Mouse (Mus musculus): ENCODE data around the gene Timm8b. TPM values are rescaled to one million over a fixed set of nuclear protein-coding genes. Genes with fewer than 3 reads are reported as not detected.
"Not testable (repeated sequence)": the region's sequence is repeated elsewhere in the genome, so short reads cannot be mapped to it uniquely, and the experiment has no call there.

Timm8b gene
- polyA plus RNA-seq, 1 experiment = 302 TPM

GRCm38 (mm10) chr9:50602055-50602845, 1.5 kb upstream of the Timm8b start:
- DNase-seq (ENCODE audit: low read depth) = no peak
- TF ChIP-seq POLR2A (IDR thresholded peaks at IDR 0.05; ENCODE audit: borderline replicate concordance, extremely low read depth, insufficient read depth, insufficient read length, poor library complexity, severe bottlenecking) (no peak), CTCF (IDR thresholded peaks at IDR 0.05; ENCODE audit: borderline replicate concordance, extremely low read depth, insufficient read depth, insufficient read length) (no peak)

GRCm38 (mm10) chr9:50603998-50604324, 251 bp downstream of the Timm8b start:
- DNase-seq (ENCODE audit: low read depth) = no peak
- TF ChIP-seq CTCF (IDR thresholded peaks at IDR 0.05; ENCODE audit: borderline replicate concordance, extremely low read depth, insufficient read depth, insufficient read length) (no peak; the same call in 1 of the 2 replicates), POLR2A (IDR thresholded peaks at IDR 0.05; ENCODE audit: borderline replicate concordance, extremely low read depth, insufficient read depth, insufficient read length, poor library complexity, severe bottlenecking) (no peak)

GRCm38 (mm10) chr9:50604338-50604737, 628 bp downstream of the Timm8b start:
- TF ChIP-seq CTCF (IDR thresholded peaks at IDR 0.05; ENCODE audit: borderline replicate concordance, extremely low read depth, insufficient read depth, insufficient read length) (no peak), POLR2A (IDR thresholded peaks at IDR 0.05; ENCODE audit: borderline replicate concordance, extremely low read depth, insufficient read depth, insufficient read length, poor library complexity, severe bottlenecking) (no peak)
- no peak for DNase-seq (ENCODE audit: low read depth)

- TF ChIP-seq CTCF (IDR thresholded peaks at IDR 0.05; ENCODE audit: borderline replicate concordance, extremely low read depth, insufficient read depth, insufficient read length) (no peak), POLR2A (IDR thresholded peaks at IDR 0.05; ENCODE audit: borderline replicate concordance, extremely low read depth, insufficient read depth, insufficient read length, poor library complexity, severe bottlenecking) (no peak)
- no peak for DNase-seq (ENCODE audit: low read depth)
Measured at GRCm38 (mm10) chr9:50612115-50612514, 8.4 kb downstream of the Timm8b start.

GRCm38 (mm10) chr9:50616161-50616560, 12.5 kb downstream of the Timm8b start:
- TF ChIP-seq POLR2A (IDR thresholded peaks at IDR 0.05; ENCODE audit: borderline replicate concordance, extremely low read depth, insufficient read depth, insufficient read length, poor library complexity, severe bottlenecking) (no peak), CTCF (IDR thresholded peaks at IDR 0.05; ENCODE audit: borderline replicate concordance, extremely low read depth, insufficient read depth, insufficient read length) (no peak)

GRCm38 (mm10) chr9:50616766-50617603, 13.3 kb downstream of the Timm8b start, which contains the start of the genes Pih1d2 and Nkapd1:
TSS of gene Pih1d2 (plus strand) at chr9:50617321.
TSS of gene Nkapd1 (minus strand) at chr9:50617464.
- DNase-seq (ENCODE audit: low read depth) = peak; percentile 97
- peak; percentile 31; the same call in 1 of the 2 replicates for TF ChIP-seq POLR2A (IDR thresholded peaks at IDR 0.05; ENCODE audit: borderline replicate concordance, extremely low read depth, insufficient read depth, insufficient read length, poor library complexity, severe bottlenecking)
- TF ChIP-seq CTCF (IDR thresholded peaks at IDR 0.05; ENCODE audit: borderline replicate concordance, extremely low read depth, insufficient read depth, insufficient read length) = no peak

More at GRCm38 (mm10) chr9:50616161-50616560, 12.5 kb downstream of the Timm8b start:
- DNase-seq (ENCODE audit: low read depth) = no peak

GRCm38 (mm10) chr9:50617794-50618330, 14.2 kb downstream of the Timm8b start:
- DNase-seq (ENCODE audit: low read depth) = no peak
- no peak for TF ChIP-seq POLR2A (IDR thresholded peaks at IDR 0.05; ENCODE audit: borderline replicate concordance, extremely low read depth, insufficient read depth, insufficient read length, poor library complexity, severe bottlenecking)
- TF ChIP-seq CTCF (IDR thresholded peaks at IDR 0.05; ENCODE audit: borderline replicate concordance, extremely low read depth, insufficient read depth, insufficient read length) = no peak

- not testable (repeated sequence) for DNase-seq (ENCODE audit: low read depth)
Measured at GRCm38 (mm10) chr9:50630903-50631302, 27.2 kb downstream of the Timm8b start.

GRCm38 (mm10) chr9:50632016-50632688, 28.4 kb downstream of the Timm8b start:
- TF ChIP-seq POLR2A (IDR thresholded peaks at IDR 0.05; ENCODE audit: borderline replicate concordance, extremely low read depth, insufficient read depth, insufficient read length, poor library complexity, severe bottlenecking) (no peak), CTCF (IDR thresholded peaks at IDR 0.05; ENCODE audit: borderline replicate concordance, extremely low read depth, insufficient read depth, insufficient read length) (no peak)
- DNase-seq (ENCODE audit: low read depth) = no peak

GRCm38 (mm10) chr9:50633059-50633458, 29.3 kb downstream of the Timm8b start:
- DNase-seq (ENCODE audit: low read depth) = peak; percentile 4
- TF ChIP-seq POLR2A (IDR thresholded peaks at IDR 0.05; ENCODE audit: borderline replicate concordance, extremely low read depth, insufficient read depth, insufficient read length, poor library complexity, severe bottlenecking) = no peak
- TF ChIP-seq CTCF (IDR thresholded peaks at IDR 0.05; ENCODE audit: borderline replicate concordance, extremely low read depth, insufficient read depth, insufficient read length) = peak; percentile 34; the same call in 1 of the 2 replicates

GRCm38 (mm10) chr9:50634270-50634669, 30.6 kb downstream of the Timm8b start:
- TF ChIP-seq CTCF (IDR thresholded peaks at IDR 0.05; ENCODE audit: borderline replicate concordance, extremely low read depth, insufficient read depth, insufficient read length) (no peak), POLR2A (IDR thresholded peaks at IDR 0.05; ENCODE audit: borderline replicate concordance, extremely low read depth, insufficient read depth, insufficient read length, poor library complexity, severe bottlenecking) (no peak)

More at GRCm38 (mm10) chr9:50634270-50634669, 30.6 kb downstream of the Timm8b start:
- no peak for DNase-seq (ENCODE audit: low read depth)
